Mouse (Mus musculus) lung, adult 18-20 months (tissue): ENCODE data around the gene RPS10-NUDT3.
A peak's percentile ranks its signal among the peaks of the same experiment; 100 is the strongest.

Source experiments
- DNase-seq, 2 experiments: peaks; one replicate each; pipeline ENCODE4 v3.0.0; 2022; ENCODE audit warnings: mixed read lengths in 2 of 2

RPS10-NUDT3 gene

GRCm38 (mm10) chr17:27609576-27609975 is 25.4 kb downstream of the RPS10-NUDT3 start:
- no peak for DNase-seq

- DNase-seq, result no peak
These were observed 31.3 kb downstream of the RPS10-NUDT3 start for GRCm38 (mm10) chr17:27603522-27604234.

- no peak for DNase-seq
These were observed 32.0 kb downstream of the RPS10-NUDT3 start for GRCm38 (mm10) chr17:27603036-27603435.

GRCm38 (mm10) chr17:27600869-27601268 is 34.2 kb downstream of the RPS10-NUDT3 start:
- no peak for DNase-seq

GRCm38 (mm10) chr17:27600286-27600685 is 34.7 kb downstream of the RPS10-NUDT3 start:
- no peak for DNase-seq

- DNase-seq, result peak in 1 of 2 experiments; percentile 20
These were observed 38.4 kb downstream of the RPS10-NUDT3 start for GRCm38 (mm10) chr17:27596376-27597190.

GRCm38 (mm10) chr17:27595659-27596375 is 39.2 kb downstream of the RPS10-NUDT3 start:
- DNase-seq, result no peak

GRCm38 (mm10) chr17:27592565-27592910 is 42.5 kb downstream of the RPS10-NUDT3 start:
- no peak for DNase-seq

GRCm38 (mm10) chr17:27591826-27592564 is 43.0 kb downstream of the RPS10-NUDT3 start:
- no peak for DNase-seq

GRCm38 (mm10) chr17:27588231-27588630 is 46.8 kb downstream of the RPS10-NUDT3 start:
- no peak for DNase-seq

- DNase-seq, result no peak
These were observed 47.8 kb downstream of the RPS10-NUDT3 start for GRCm38 (mm10) chr17:27587252-27587651.

- DNase-seq, result no peak
These were observed 48.4 kb downstream of the RPS10-NUDT3 start for GRCm38 (mm10) chr17:27586661-27587060.

- DNase-seq, result no peak
These were observed 51.7 kb downstream of the RPS10-NUDT3 start for GRCm38 (mm10) chr17:27583185-27583894.

- DNase-seq, result no peak
These were observed 54.5 kb downstream of the RPS10-NUDT3 start for GRCm38 (mm10) chr17:27580392-27581068.

GRCm38 (mm10) chr17:27579816-27580215 is 55.2 kb downstream of the RPS10-NUDT3 start:
- no peak for DNase-seq

GRCm38 (mm10) chr17:27578487-27578886 is 56.5 kb downstream of the RPS10-NUDT3 start:
- no peak for DNase-seq

- no peak for DNase-seq
These were observed 57.6 kb downstream of the RPS10-NUDT3 start for GRCm38 (mm10) chr17:27577468-27577867.

- no peak for DNase-seq
These were observed 59.0 kb downstream of the RPS10-NUDT3 start for GRCm38 (mm10) chr17:27576056-27576455.

GRCm38 (mm10) chr17:27575116-27575776 is 59.8 kb downstream of the RPS10-NUDT3 start:
- DNase-seq, result no peak

- DNase-seq, result peak; percentile 49 to 54
These were observed 60.4 kb downstream of the RPS10-NUDT3 start for GRCm38 (mm10) chr17:27574470-27575115.
